Mouse (Mus musculus): ENCODE data around the gene Tfap2c. TPM values are rescaled to one million over a fixed set of nuclear protein-coding genes. Genes with fewer than 3 reads are reported as not detected.

The Tfap2c gene
- total and polyA plus RNA-seq, 3 experiments = not detected

- dilution Hi-C loops (cut with MboI; ENCODE audit: extremely low pct_ligation_motif_present, extremely low pct_unique_long_range_greater_than_20kb, low sequenced_read_pairs) = no loop called here
- H3K27me3 ChIP-seq (replicated peaks) = peaks cover 43% of the 10 kb centered on the region
- no peak overlapping the region for H3K27ac ChIP-seq (ENCODE audit: insufficient read depth, low read depth)
- DNase-seq (ENCODE audit: extremely low read depth) = no peak
- in situ Hi-C loops (cut with MboI; ENCODE audit: low pct_ligation_motif_present, low pct_unique_long_range_greater_than_20kb, low sequenced_read_pairs) = no loop called here
- H3K79me2 ChIP-seq (replicated peaks; ENCODE audit: control insufficient read depth, extremely low read depth, insufficient read depth, poor library complexity, severe bottlenecking) = no peaks in the 10 kb centered on the region
- TF ChIP-seq POLR2AphosphoS2 (IDR thresholded peaks at IDR 0.05; ENCODE audit: low read depth, low read length) (no peak), MEF2A (IDR thresholded peaks at IDR 0.05; ENCODE audit: borderline replicate concordance, low read depth, low read length) (no peak)
- H3K36me3 ChIP-seq (replicated peaks in 1 of 2; ENCODE audit: control insufficient read depth in 1 of 2, insufficient read depth in 1 of 2, low read length in 1 of 2) = no peaks in the 10 kb centered on the region
- H3K4me3 ChIP-seq (replicated peaks in 1 of 3; ENCODE audit: low read depth in 2 of 3, low read length in 2 of 3, poor library complexity in 1 of 3) = no peak overlapping the region
- H3K9ac ChIP-seq (ENCODE audit: insufficient read depth, low read depth) = no peak overlapping the region
- no peaks in the 10 kb centered on the region for H3K9me3 ChIP-seq (replicated peaks; ENCODE audit: low read length)
- H3K4me2 ChIP-seq (ENCODE audit: insufficient read depth, low read depth, poor library complexity, severe bottlenecking) = no peak overlapping the region
- H3K4me1 ChIP-seq (ENCODE audit: control insufficient read depth in 1 of 2, insufficient read depth in 2 of 2) = no peaks in the 10 kb centered on the region
These were observed 44.9 kb downstream of the Tfap2c start for GRCm38 (mm10) chr2:172594326-172594725.

GRCm38 (mm10) chr2:172597056-172597455 is 47.7 kb downstream of the Tfap2c start:
- H3K9ac ChIP-seq (ENCODE audit: insufficient read depth, low read depth) = no peak overlapping the region
- DNase-seq (ENCODE audit: extremely low read depth) = no peak
- peaks cover 62% of the 10 kb centered on the region for H3K27me3 ChIP-seq (replicated peaks)
- no peaks in the 10 kb centered on the region for H3K36me3 ChIP-seq (replicated peaks in 1 of 2; ENCODE audit: control insufficient read depth in 1 of 2, insufficient read depth in 1 of 2, low read length in 1 of 2)
- TF ChIP-seq IRF4 (IDR thresholded peaks at IDR 0.05; ENCODE audit: low read depth, low read length) = no peak
- TF ChIP-seq JUND (conservative IDR thresholded peaks at IDR 0.05; ENCODE audit: low read depth, low read length) = no peak
- TF ChIP-seq BHLHE40 (IDR thresholded peaks at IDR 0.05; ENCODE audit: low read depth, low read length) = no peak
- no peak for TF ChIP-seq ZKSCAN1 (IDR thresholded peaks at IDR 0.05; ENCODE audit: borderline replicate concordance, low read depth, low read length)
- TF ChIP-seq RAD21 (IDR thresholded peaks at IDR 0.05; ENCODE audit: low read depth, low read length) = no peak
- no peak for TF ChIP-seq SIN3A (IDR thresholded peaks at IDR 0.05; ENCODE audit: low read length)
- TF ChIP-seq ELF1 (IDR thresholded peaks at IDR 0.05; ENCODE audit: low read depth, low read length) = no peak
- TF ChIP-seq CTCF (conservative IDR thresholded peaks at IDR 0.05 in 1 of 2, IDR thresholded peaks at IDR 0.05 in 1 of 2; ENCODE audit: low read depth in 2 of 2, low read length in 2 of 2) = no peak
- no peaks in the 10 kb centered on the region for H3K79me2 ChIP-seq (replicated peaks; ENCODE audit: control insufficient read depth, extremely low read depth, insufficient read depth, poor library complexity, severe bottlenecking)
- in situ Hi-C loops (cut with MboI; ENCODE audit: low pct_ligation_motif_present, low pct_unique_long_range_greater_than_20kb, low sequenced_read_pairs) (no loop called here), dilution Hi-C loops (cut with MboI; ENCODE audit: extremely low pct_ligation_motif_present, extremely low pct_unique_long_range_greater_than_20kb, low sequenced_read_pairs) (no loop called here)
- H3K27ac ChIP-seq (ENCODE audit: insufficient read depth, low read depth) = no peak overlapping the region
- no peaks in the 10 kb centered on the region for H3K9me3 ChIP-seq (replicated peaks; ENCODE audit: low read length)
- no peaks in the 10 kb centered on the region for H3K4me1 ChIP-seq (ENCODE audit: control insufficient read depth in 1 of 2, insufficient read depth in 2 of 2)
- no peak overlapping the region for H3K4me3 ChIP-seq (replicated peaks in 1 of 3; ENCODE audit: low read depth in 2 of 3, low read length in 2 of 3, poor library complexity in 1 of 3)
- H3K4me2 ChIP-seq (ENCODE audit: insufficient read depth, low read depth, poor library complexity, severe bottlenecking) = no peak overlapping the region

- TF ChIP-seq POLR2AphosphoS2 (IDR thresholded peaks at IDR 0.05; ENCODE audit: low read depth, low read length) = no peak
- TF ChIP-seq MAFK (IDR thresholded peaks at IDR 0.05; ENCODE audit: insufficient replicate concordance, low read length) = no peak
- TF ChIP-seq ELF1 (IDR thresholded peaks at IDR 0.05; ENCODE audit: low read depth, low read length) = no peak
- no peak for TF ChIP-seq ZMIZ1 (IDR thresholded peaks at IDR 0.05; ENCODE audit: low read depth, low read length)
- no peak for TF ChIP-seq GABPA (IDR thresholded peaks at IDR 0.05; ENCODE audit: insufficient replicate concordance, low read depth, low read length)
- no peak for TF ChIP-seq SIN3A (IDR thresholded peaks at IDR 0.05; ENCODE audit: low read length)
- no peak for TF ChIP-seq ZC3H11A (IDR thresholded peaks at IDR 0.05; ENCODE audit: low read depth, low read length)
- no peak for TF ChIP-seq E2F4 (IDR thresholded peaks at IDR 0.05; ENCODE audit: insufficient replicate concordance, low read depth, low read length)
- no peak for TF ChIP-seq IRF4 (IDR thresholded peaks at IDR 0.05; ENCODE audit: low read depth, low read length)
- TF ChIP-seq ZNF384 (IDR thresholded peaks at IDR 0.05; ENCODE audit: low read depth, low read length) = no peak
- TF ChIP-seq MAX (IDR thresholded peaks at IDR 0.05; ENCODE audit: low read length) = no peak
- Histone ChIP-seq H3K27ac (ENCODE audit: insufficient read depth, low read depth) (no peak overlapping the region), H3K9ac (ENCODE audit: insufficient read depth, low read depth) (no peak overlapping the region), H3K27me3 (replicated peaks) (peaks cover 65% of the 10 kb centered on the region), H3K9me3 (replicated peaks; ENCODE audit: low read length) (peaks cover 3% of the 10 kb centered on the region), H3K4me3 (replicated peaks in 1 of 3; ENCODE audit: low read depth in 2 of 3, low read length in 2 of 3, poor library complexity in 1 of 3) (no peak overlapping the region), H3K36me3 (replicated peaks in 1 of 2; ENCODE audit: control insufficient read depth in 1 of 2, insufficient read depth in 1 of 2, low read length in 1 of 2) (no peaks in the 10 kb centered on the region), H3K79me2 (replicated peaks; ENCODE audit: control insufficient read depth, extremely low read depth, insufficient read depth, poor library complexity, severe bottlenecking) (no peaks in the 10 kb centered on the region), H3K4me2 (ENCODE audit: insufficient read depth, low read depth, poor library complexity, severe bottlenecking) (no peak overlapping the region), H3K4me1 (ENCODE audit: control insufficient read depth in 1 of 2, insufficient read depth in 2 of 2) (no peaks in the 10 kb centered on the region)
- in situ Hi-C loops (cut with MboI; ENCODE audit: low pct_ligation_motif_present, low pct_unique_long_range_greater_than_20kb, low sequenced_read_pairs) = no loop called here
- no peak for DNase-seq (ENCODE audit: extremely low read depth)
- dilution Hi-C loops (cut with MboI; ENCODE audit: extremely low pct_ligation_motif_present, extremely low pct_unique_long_range_greater_than_20kb, low sequenced_read_pairs) = no loop called here
These were observed 48.5 kb downstream of the Tfap2c start for GRCm38 (mm10) chr2:172597881-172598280.
